Mouse (Mus musculus): ENCODE results near the gene Drg2.

DNA sequence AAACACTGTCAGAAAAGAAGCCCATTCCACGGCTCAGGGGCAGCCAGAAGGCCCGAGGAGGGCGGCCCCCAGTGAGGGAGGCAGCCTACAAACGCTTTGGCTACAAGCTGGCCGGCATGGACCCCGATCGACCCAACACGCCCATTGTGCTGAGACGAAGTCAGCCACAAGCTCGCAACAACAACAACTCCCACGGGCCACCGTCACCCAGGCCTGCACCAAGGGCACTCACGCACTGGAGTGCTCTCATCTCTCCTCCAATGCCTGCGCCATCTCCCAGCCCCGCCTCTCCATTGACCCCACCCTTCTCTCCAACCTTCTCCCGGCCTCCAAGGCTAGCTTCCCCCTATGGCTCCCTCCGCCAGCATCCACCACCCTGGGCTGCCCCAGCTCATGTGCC lies 23.7 kb downstream of the Drg2 start:
- TF ChIP-seq POLR2A (IDR thresholded peaks at IDR 0.05; ENCODE audit: borderline replicate concordance, low read depth, low read length) (no peak), CTCF (IDR thresholded peaks at IDR 0.05; ENCODE audit: low read depth, low read length) (no peak)
